Mouse (Mus musculus): ENCODE measurements around the gene Urb1. TPM values are rescaled to one million over a fixed set of nuclear protein-coding genes. Genes with fewer than 3 reads are reported as not detected.

Urb1 gene
- polyA plus RNA-seq, 1 experiment from 2014 or later = 10.0 TPM

- Histone ChIP-seq H3K27me3 (no peaks in the 10 kb centered on the region), H3K4me1 (no peaks in the 10 kb centered on the region), H3K36me3 (no peaks in the 10 kb centered on the region), H3K4me2 (replicated peaks) (no peak overlapping the region), H3K4me3 (no peak overlapping the region), H3K9ac (replicated peaks) (no peak overlapping the region), H3K27ac (replicated peaks) (no peak overlapping the region), H3K9me3 (no peaks in the 10 kb centered on the region)
- WGBS = 91% methylated on average over 10 of the region's 10 CpGs
- ATAC-seq (replicated peaks) = no peak
Measured at GRCm38 (mm10) chr16:90822284-90822935, 12.2 kb upstream of the Urb1 start.

- no peak overlapping the region for H3K9ac ChIP-seq (replicated peaks)
- ATAC-seq (replicated peaks) = no peak
- H3K27ac ChIP-seq (replicated peaks) = no peak overlapping the region
- 87% methylated on average over 14 of the region's 14 CpGs for WGBS
- H3K4me1 ChIP-seq = no peaks in the 10 kb centered on the region
- no peaks in the 10 kb centered on the region for H3K27me3 ChIP-seq
- no peak overlapping the region for H3K4me2 ChIP-seq (replicated peaks)
- no peaks in the 10 kb centered on the region for H3K9me3 ChIP-seq
- no peaks in the 10 kb centered on the region for H3K36me3 ChIP-seq
- H3K4me3 ChIP-seq = no peak overlapping the region
Measured at GRCm38 (mm10) chr16:90821046-90821697, 11.0 kb upstream of the Urb1 start.

- H3K27ac ChIP-seq (replicated peaks) = no peak overlapping the region
- H3K9me3 ChIP-seq = no peaks in the 10 kb centered on the region
- no peaks in the 10 kb centered on the region for H3K36me3 ChIP-seq
- 85% methylated on average over 6 of the region's 6 CpGs for WGBS
- no peak for ATAC-seq (replicated peaks)
- H3K4me2 ChIP-seq (replicated peaks) = no peak overlapping the region
- no peaks in the 10 kb centered on the region for H3K27me3 ChIP-seq
- no peaks in the 10 kb centered on the region for H3K4me1 ChIP-seq
- no peak overlapping the region for H3K9ac ChIP-seq (replicated peaks)
- H3K4me3 ChIP-seq = no peak overlapping the region
Measured at GRCm38 (mm10) chr16:90820326-90820725, 10.1 kb upstream of the Urb1 start.

GRCm38 (mm10) chr16:90812086-90812485 is 1.9 kb upstream of the Urb1 start:
- no peak overlapping the region for H3K4me2 ChIP-seq (replicated peaks)
- H3K9ac ChIP-seq (replicated peaks) = no peak overlapping the region
- H3K36me3 ChIP-seq = no peaks in the 10 kb centered on the region
- no peaks in the 10 kb centered on the region for H3K9me3 ChIP-seq
- peaks cover 17% of the 10 kb centered on the region for H3K4me1 ChIP-seq
- 88% methylated on average over 5 of the region's 5 CpGs for WGBS
- H3K27me3 ChIP-seq = no peaks in the 10 kb centered on the region
- ATAC-seq (replicated peaks) = no peak
- no peak overlapping the region for H3K27ac ChIP-seq (replicated peaks)
- no peak overlapping the region for H3K4me3 ChIP-seq

- peak overlapping the region; percentile 54 for H3K9ac ChIP-seq (replicated peaks)
- no peaks in the 10 kb centered on the region for H3K36me3 ChIP-seq
- 35% methylated on average over 11 of the region's 11 CpGs for WGBS
- H3K27ac ChIP-seq (replicated peaks) = peak overlapping the region; percentile 79
- ATAC-seq (replicated peaks) = peak; percentile 24
- H3K27me3 ChIP-seq = no peaks in the 10 kb centered on the region
- peaks cover 17% of the 10 kb centered on the region for H3K4me1 ChIP-seq
- no peaks in the 10 kb centered on the region for H3K9me3 ChIP-seq
- H3K4me2 ChIP-seq (replicated peaks) = peak overlapping the region; percentile 66
- peak overlapping the region; percentile 71 for H3K4me3 ChIP-seq
Measured at GRCm38 (mm10) chr16:90810716-90811256, 573 bp upstream of the Urb1 start.

- Histone ChIP-seq H3K9me3 (no peaks in the 10 kb centered on the region), H3K4me3 (no peak overlapping the region), H3K4me1 (peaks cover 6% of the 10 kb centered on the region), H3K9ac (replicated peaks) (no peak overlapping the region), H3K4me2 (replicated peaks) (no peak overlapping the region), H3K36me3 (peaks cover 32% of the 10 kb centered on the region), H3K27me3 (no peaks in the 10 kb centered on the region), H3K27ac (replicated peaks) (no peak overlapping the region)
- WGBS = 94% methylated on average over 5 of the region's 5 CpGs
- ATAC-seq (replicated peaks) = no peak
Measured at GRCm38 (mm10) chr16:90804466-90804865, 5.7 kb downstream of the Urb1 start.

GRCm38 (mm10) chr16:90801928-90802327 is 8.3 kb downstream of the Urb1 start:
- no peak for ATAC-seq (replicated peaks)
- no peak overlapping the region for H3K9ac ChIP-seq (replicated peaks)
- H3K36me3 ChIP-seq = peaks cover 48% of the 10 kb centered on the region
- H3K27me3 ChIP-seq = no peaks in the 10 kb centered on the region
- no peak overlapping the region for H3K4me3 ChIP-seq
- no peaks in the 10 kb centered on the region for H3K9me3 ChIP-seq
- no peak overlapping the region for H3K4me2 ChIP-seq (replicated peaks)
- 69% methylated on average over 3 of the region's 3 CpGs for WGBS
- no peak overlapping the region for H3K27ac ChIP-seq (replicated peaks)
- H3K4me1 ChIP-seq = no peaks in the 10 kb centered on the region

- H3K4me3 ChIP-seq = no peak overlapping the region
- H3K4me1 ChIP-seq = no peaks in the 10 kb centered on the region
- no peak overlapping the region for H3K9ac ChIP-seq (replicated peaks)
- peaks cover 54% of the 10 kb centered on the region for H3K36me3 ChIP-seq
- no peak for ATAC-seq (replicated peaks)
- no peaks in the 10 kb centered on the region for H3K9me3 ChIP-seq
- 94% methylated on average over 5 of the region's 5 CpGs for WGBS
- no peaks in the 10 kb centered on the region for H3K27me3 ChIP-seq
- H3K4me2 ChIP-seq (replicated peaks) = no peak overlapping the region
- no peak overlapping the region for H3K27ac ChIP-seq (replicated peaks)
Measured at GRCm38 (mm10) chr16:90801251-90801650, 9.0 kb downstream of the Urb1 start.

- H3K4me1 ChIP-seq = no peaks in the 10 kb centered on the region
- H3K4me2 ChIP-seq (replicated peaks) = no peak overlapping the region
- H3K36me3 ChIP-seq = peaks cover 66% of the 10 kb centered on the region
- no peaks in the 10 kb centered on the region for H3K27me3 ChIP-seq
- no peak for ATAC-seq (replicated peaks)
- no peak overlapping the region for H3K4me3 ChIP-seq
- 75% methylated on average over 10 of the region's 10 CpGs for WGBS
- H3K9me3 ChIP-seq = no peaks in the 10 kb centered on the region
- H3K9ac ChIP-seq (replicated peaks) = no peak overlapping the region
- no peak overlapping the region for H3K27ac ChIP-seq (replicated peaks)
Measured at GRCm38 (mm10) chr16:90799840-90800239, 10.4 kb downstream of the Urb1 start.

- Histone ChIP-seq H3K36me3 (peaks cover 62% of the 10 kb centered on the region), H3K4me2 (replicated peaks) (no peak overlapping the region), H3K27me3 (no peaks in the 10 kb centered on the region), H3K27ac (replicated peaks) (no peak overlapping the region), H3K4me1 (no peaks in the 10 kb centered on the region), H3K4me3 (no peak overlapping the region), H3K9me3 (no peaks in the 10 kb centered on the region), H3K9ac (replicated peaks) (no peak overlapping the region)
- 94% methylated on average over 5 of the region's 5 CpGs for WGBS
- no peak for ATAC-seq (replicated peaks)
Measured at GRCm38 (mm10) chr16:90798848-90799247, 11.4 kb downstream of the Urb1 start.

- no peak overlapping the region for H3K9ac ChIP-seq (replicated peaks)
- no peaks in the 10 kb centered on the region for H3K27me3 ChIP-seq
- H3K36me3 ChIP-seq = peaks cover 63% of the 10 kb centered on the region
- 90% methylated on average over 8 of the region's 8 CpGs for WGBS
- H3K4me2 ChIP-seq (replicated peaks) = no peak overlapping the region
- no peaks in the 10 kb centered on the region for H3K9me3 ChIP-seq
- no peaks in the 10 kb centered on the region for H3K4me1 ChIP-seq
- H3K4me3 ChIP-seq = no peak overlapping the region
- H3K27ac ChIP-seq (replicated peaks) = no peak overlapping the region
- no peak for ATAC-seq (replicated peaks)
Measured at GRCm38 (mm10) chr16:90798446-90798845, 11.8 kb downstream of the Urb1 start.

- ATAC-seq (replicated peaks) = no peak
- no peaks in the 10 kb centered on the region for H3K27me3 ChIP-seq
- H3K36me3 ChIP-seq = peaks cover 85% of the 10 kb centered on the region
Measured at GRCm38 (mm10) chr16:90794708-90795107, 15.5 kb downstream of the Urb1 start.

More at GRCm38 (mm10) chr16:90794708-90795107, 15.5 kb downstream of the Urb1 start:
- Histone ChIP-seq H3K9ac (replicated peaks) (no peak overlapping the region), H3K27ac (replicated peaks) (no peak overlapping the region), H3K4me3 (no peak overlapping the region), H3K9me3 (no peaks in the 10 kb centered on the region), H3K4me2 (replicated peaks) (no peak overlapping the region), H3K4me1 (no peaks in the 10 kb centered on the region)

Data from forebrain, embryonic 15.5 days (tissue).